Mouse (Mus musculus): Measurements from ENCODE around the gene Klrg1. TPM values are rescaled to one million over a fixed set of nuclear protein-coding genes. Genes with fewer than 3 reads are reported as not detected.

Gene Klrg1
- polyA plus RNA-seq, 1 experiment from 2014 or later = 0.56 TPM

- Histone ChIP-seq H3K9me3 (replicated peaks) (no peaks in the 10 kb centered on the region), H3K27ac (replicated peaks) (no peak overlapping the region), H3K27me3 (replicated peaks) (no peaks in the 10 kb centered on the region), H3K9ac (replicated peaks) (no peak overlapping the region), H3K4me3 (replicated peaks) (no peak overlapping the region), H3K4me2 (no peak overlapping the region), H3K4me1 (peaks cover 4% of the 10 kb centered on the region; the same call in 1 of the 2 replicates), H3K36me3 (no peaks in the 10 kb centered on the region)
- no peak for ATAC-seq (ENCODE audit: low FRiP score)
- WGBS = 89% methylated on average over 4 of the region's 4 CpGs
Measured at GRCm38 (mm10) chr6:122302661-122303060, 20.0 kb upstream of the Klrg1 start.

- Histone ChIP-seq H3K27me3 (replicated peaks) (no peaks in the 10 kb centered on the region), H3K27ac (replicated peaks) (no peak overlapping the region), H3K36me3 (no peaks in the 10 kb centered on the region), H3K9me3 (replicated peaks) (no peaks in the 10 kb centered on the region), H3K4me2 (no peak overlapping the region), H3K9ac (replicated peaks) (no peak overlapping the region), H3K4me3 (replicated peaks) (no peak overlapping the region), H3K4me1 (peaks cover 4% of the 10 kb centered on the region; the same call in 1 of the 2 replicates)
- ATAC-seq (ENCODE audit: low FRiP score) = no peak
- WGBS = 53% methylated on average over 1 of the region's 1 CpGs
Measured at GRCm38 (mm10) chr6:122302121-122302520, 19.4 kb upstream of the Klrg1 start.

- WGBS = 76% methylated on average over 3 of the region's 3 CpGs
Measured at GRCm38 (mm10) chr6:122299621-122300133, 17.0 kb upstream of the Klrg1 start.

GRCm38 (mm10) chr6:122298223-122298609 lies 15.5 kb upstream of the Klrg1 start:
- H3K27ac ChIP-seq (replicated peaks) = peak overlapping the region; percentile 88; the same call in 1 of the 2 replicates

More at GRCm38 (mm10) chr6:122299621-122300133, 17.0 kb upstream of the Klrg1 start:
- Histone ChIP-seq H3K27ac (replicated peaks) (no peak overlapping the region), H3K4me2 (no peak overlapping the region), H3K4me1 (peaks cover 14% of the 10 kb centered on the region), H3K27me3 (replicated peaks) (no peaks in the 10 kb centered on the region), H3K4me3 (replicated peaks) (no peak overlapping the region), H3K9ac (replicated peaks) (no peak overlapping the region), H3K36me3 (no peaks in the 10 kb centered on the region), H3K9me3 (replicated peaks) (no peaks in the 10 kb centered on the region)
- ATAC-seq (ENCODE audit: low FRiP score) = no peak

GRCm38 (mm10) chr6:122297279-122298222 lies 14.9 kb upstream of the Klrg1 start:
- H3K4me1 ChIP-seq = peaks cover 14% of the 10 kb centered on the region
- H3K9me3 ChIP-seq (replicated peaks) = no peaks in the 10 kb centered on the region
- WGBS = 3% methylated on average over 25 of the region's 25 CpGs
- no peaks in the 10 kb centered on the region for H3K27me3 ChIP-seq (replicated peaks)
- H3K36me3 ChIP-seq = no peaks in the 10 kb centered on the region
- peak overlapping the region; percentile 70 for H3K4me2 ChIP-seq
- ATAC-seq (ENCODE audit: low FRiP score) = peak; percentile 82
- H3K4me3 ChIP-seq (replicated peaks) = peak overlapping the region; percentile 53
- H3K27ac ChIP-seq (replicated peaks) = peak overlapping the region; percentile 88
- H3K9ac ChIP-seq (replicated peaks) = peak overlapping the region; percentile 68

More at GRCm38 (mm10) chr6:122298223-122298609, 15.5 kb upstream of the Klrg1 start:
- ATAC-seq (ENCODE audit: low FRiP score) = peak; percentile 21; the same call in 1 of the 2 replicates
- Histone ChIP-seq H3K4me2 (peak overlapping the region; percentile 70), H3K9ac (replicated peaks) (no peak overlapping the region), H3K4me1 (peaks cover 14% of the 10 kb centered on the region), H3K4me3 (replicated peaks) (no peak overlapping the region), H3K36me3 (no peaks in the 10 kb centered on the region), H3K9me3 (replicated peaks) (no peaks in the 10 kb centered on the region), H3K27me3 (replicated peaks) (no peaks in the 10 kb centered on the region)
- WGBS = 49% methylated on average over 4 of the region's 4 CpGs

GRCm38 (mm10) chr6:122296918-122297278 lies 14.2 kb upstream of the Klrg1 start:
- H3K4me3 ChIP-seq (replicated peaks) = peak overlapping the region; percentile 53
- ATAC-seq (ENCODE audit: low FRiP score) = peak; percentile 52
- no peaks in the 10 kb centered on the region for H3K36me3 ChIP-seq
- H3K4me1 ChIP-seq = peaks cover 14% of the 10 kb centered on the region
- peak overlapping the region; percentile 70 for H3K4me2 ChIP-seq
- H3K9me3 ChIP-seq (replicated peaks) = no peaks in the 10 kb centered on the region
- 28% methylated on average over 3 of the region's 3 CpGs for WGBS
- peak overlapping the region; percentile 68 for H3K9ac ChIP-seq (replicated peaks)
- peak overlapping the region; percentile 88 for H3K27ac ChIP-seq (replicated peaks)
- H3K27me3 ChIP-seq (replicated peaks) = no peaks in the 10 kb centered on the region

GRCm38 (mm10) chr6:122295242-122295641 lies 12.6 kb upstream of the Klrg1 start:
- H3K4me1 ChIP-seq = peaks cover 14% of the 10 kb centered on the region
- no peak overlapping the region for H3K4me3 ChIP-seq (replicated peaks)
- WGBS = 68% methylated on average over 9 of the region's 9 CpGs
- no peaks in the 10 kb centered on the region for H3K27me3 ChIP-seq (replicated peaks)
- no peaks in the 10 kb centered on the region for H3K9me3 ChIP-seq (replicated peaks)
- no peak for ATAC-seq (ENCODE audit: low FRiP score)
- no peak overlapping the region for H3K9ac ChIP-seq (replicated peaks)
- H3K4me2 ChIP-seq = no peak overlapping the region
- H3K36me3 ChIP-seq = no peaks in the 10 kb centered on the region
- H3K27ac ChIP-seq (replicated peaks) = no peak overlapping the region

GRCm38 (mm10) chr6:122294290-122294689 lies 11.6 kb upstream of the Klrg1 start:
- no peak overlapping the region for H3K4me3 ChIP-seq (replicated peaks)
- H3K4me1 ChIP-seq = peaks cover 14% of the 10 kb centered on the region
- ATAC-seq (ENCODE audit: low FRiP score) = no peak
- no peaks in the 10 kb centered on the region for H3K36me3 ChIP-seq
- no peaks in the 10 kb centered on the region for H3K27me3 ChIP-seq (replicated peaks)
- no peaks in the 10 kb centered on the region for H3K9me3 ChIP-seq (replicated peaks)
- no peak overlapping the region for H3K4me2 ChIP-seq
- H3K9ac ChIP-seq (replicated peaks) = no peak overlapping the region
- no peak overlapping the region for H3K27ac ChIP-seq (replicated peaks)
- 86% methylated on average over 3 of the region's 3 CpGs for WGBS

GRCm38 (mm10) chr6:122293796-122294195 lies 11.1 kb upstream of the Klrg1 start:
- Histone ChIP-seq H3K27me3 (replicated peaks) (no peaks in the 10 kb centered on the region), H3K36me3 (no peaks in the 10 kb centered on the region), H3K4me2 (no peak overlapping the region), H3K9ac (replicated peaks) (no peak overlapping the region), H3K4me1 (peaks cover 14% of the 10 kb centered on the region), H3K9me3 (replicated peaks) (no peaks in the 10 kb centered on the region), H3K27ac (replicated peaks) (no peak overlapping the region), H3K4me3 (replicated peaks) (no peak overlapping the region)
- ATAC-seq (ENCODE audit: low FRiP score) = no peak
- 91% methylated on average over 9 of the region's 9 CpGs for whole genome bisulfite sequencing

GRCm38 (mm10) chr6:122293121-122293520 lies 10.4 kb upstream of the Klrg1 start:
- no peak for ATAC-seq (ENCODE audit: low FRiP score)
- H3K4me3 ChIP-seq (replicated peaks) = no peak overlapping the region
- no peak overlapping the region for H3K4me2 ChIP-seq
- H3K36me3 ChIP-seq = no peaks in the 10 kb centered on the region
- H3K9me3 ChIP-seq (replicated peaks) = no peaks in the 10 kb centered on the region
- no peak overlapping the region for H3K9ac ChIP-seq (replicated peaks)
- H3K27me3 ChIP-seq (replicated peaks) = no peaks in the 10 kb centered on the region
- H3K27ac ChIP-seq (replicated peaks) = no peak overlapping the region
- H3K4me1 ChIP-seq = peaks cover 14% of the 10 kb centered on the region
- WGBS = 95% methylated on average over 8 of the region's 8 CpGs

GRCm38 (mm10) chr6:122292184-122292583 lies 9.5 kb upstream of the Klrg1 start:
- Histone ChIP-seq H3K9ac (replicated peaks) (no peak overlapping the region), H3K9me3 (replicated peaks) (no peaks in the 10 kb centered on the region), H3K27ac (replicated peaks) (no peak overlapping the region), H3K4me2 (no peak overlapping the region), H3K36me3 (no peaks in the 10 kb centered on the region), H3K4me3 (replicated peaks) (no peak overlapping the region), H3K4me1 (peaks cover 10% of the 10 kb centered on the region), H3K27me3 (replicated peaks) (no peaks in the 10 kb centered on the region)
- WGBS = 41% methylated on average over 2 of the region's 2 CpGs
- ATAC-seq (ENCODE audit: low FRiP score) = no peak

- Histone ChIP-seq H3K4me2 (no peak overlapping the region), H3K9me3 (replicated peaks) (no peaks in the 10 kb centered on the region), H3K27ac (replicated peaks) (no peak overlapping the region), H3K4me1 (peaks cover 10% of the 10 kb centered on the region), H3K27me3 (replicated peaks) (no peaks in the 10 kb centered on the region), H3K4me3 (replicated peaks) (no peak overlapping the region), H3K9ac (replicated peaks) (no peak overlapping the region), H3K36me3 (no peaks in the 10 kb centered on the region)
- no peak for ATAC-seq (ENCODE audit: low FRiP score)
- 81% methylated on average over 3 of the region's 3 CpGs for WGBS
Measured at GRCm38 (mm10) chr6:122291735-122292134, 9.1 kb upstream of the Klrg1 start.

Data from neural tube, embryonic 15.5 days (tissue).